Mouse (Mus musculus) cerebellum, adult 18-20 months (tissue): ENCODE results near the gene Sowaha.
"Not testable (repeated sequence)": the region's sequence is repeated elsewhere in the genome, so short reads cannot be mapped to it uniquely, and the experiment has no call there.

Experiments used
- DNase-seq, 2 experiments: peaks; one replicate each; pipeline ENCODE4 v3.0.0; 2021

Gene Sowaha

GRCm38 (mm10) chr11:53435504-53435903 lies 44.6 kb downstream of the Sowaha start:
- DNase-seq: no peak

GRCm38 (mm10) chr11:53433057-53433456 lies 47.0 kb downstream of the Sowaha start:
- no peak for DNase-seq

GRCm38 (mm10) chr11:53431347-53432056 lies 48.6 kb downstream of the Sowaha start:
- DNase-seq: no peak

- DNase-seq: peak; percentile 100
Observed at GRCm38 (mm10) chr11:53430670-53431346, 49.3 kb downstream of the Sowaha start, which contains the start of the genes Uqcrq and Gdf9. Gene Uqcrq (minus strand): TSS chr11:53430831. Gene Gdf9 (plus strand): TSS chr11:53431023.

GRCm38 (mm10) chr11:53430300-53430669 lies 49.8 kb downstream of the Sowaha start:
- no peak for DNase-seq

GRCm38 (mm10) chr11:53429182-53429581 lies 50.9 kb downstream of the Sowaha start:
- no peak for DNase-seq

GRCm38 (mm10) chr11:53428716-53429057 lies 51.4 kb downstream of the Sowaha start:
- no peak for DNase-seq

- DNase-seq: no peak
Observed at GRCm38 (mm10) chr11:53427993-53428715, 51.9 kb downstream of the Sowaha start.

- DNase-seq: not testable (repeated sequence)
Observed at GRCm38 (mm10) chr11:53426914-53427313, 53.2 kb downstream of the Sowaha start.
